Mouse (Mus musculus) neural tube, embryonic 12.5 days (tissue): ENCODE measurements around the gene Ndufb2. TPM values are rescaled to one million over a fixed set of nuclear protein-coding genes. Genes with fewer than 3 reads are reported as not detected.

Source experiments
- ATAC-seq: fragments of 200-750 bp; cut with Nextera tagmentation; 2 replicates; pipeline ENCODE4 v1.8.0; 2017; ENCODE audit warnings: low read depth, mild to moderate bottlenecking, moderate TSS enrichment, moderate library complexity; ENCODE audit not compliant: low FRiP score
- H3K27ac ChIP-seq: fragments of 300-500 bp; sonication (generic); 2 replicates; pipeline ENCODE4 v1.5.1; 2016
- H3K27me3 ChIP-seq: fragments of 300-500 bp; sonication (generic); replicated peaks from 2 replicates; pipeline ENCODE4 v1.6.1; 2016; ENCODE audit warnings: mild to moderate bottlenecking
- H3K36me3 ChIP-seq: fragments of 300-500 bp; sonication (generic); 2 replicates; pipeline ENCODE4 v1.6.1; 2016; ENCODE audit warnings: mild to moderate bottlenecking
- H3K4me1 ChIP-seq: fragments of 300-500 bp; sonication (generic); 2 replicates; pipeline ENCODE4 v1.6.1; 2016
- H3K4me2 ChIP-seq: fragments of 300-500 bp; sonication (generic); replicated peaks from 2 replicates; pipeline ENCODE4 v1.6.1; 2016; ENCODE audit warnings: mild to moderate bottlenecking
- H3K4me3 ChIP-seq: fragments of 300-500 bp; sonication (generic); 2 replicates; pipeline ENCODE4 v1.5.1; 2016
- H3K9ac ChIP-seq: fragments of 300-500 bp; sonication (generic); 2 replicates; pipeline ENCODE4 v1.6.1; 2016; ENCODE audit warnings: mild to moderate bottlenecking
- H3K9me3 ChIP-seq: fragments of 300-500 bp; sonication (generic); 2 replicates; pipeline ENCODE4 v1.6.1; 2016; ENCODE audit warnings: mild to moderate bottlenecking
- WGBS: fragments of 180-500 bp; shearing (Covaris S2); methylation state at CpG from one replicate; pipeline ENCODE4 v1.1.7; 2016; 5-methylcytosine and 5-hydroxymethylcytosine counted together
- polyA plus RNA-seq: library from polyadenylated mRNA; unstranded; fragments of >200 nt; fragmentation: Nextera tagmentation; extraction: Ambion mirVana; gene quantifications from 2 replicates; pipeline ENCODE4 v1.2.1, GENCODE M21; 2016

The Ndufb2 gene
- polyA plus RNA-seq: 319 and 340 TPM in 2 replicates

GRCm38 (mm10) chr6:39592401-39593214, at the start of gene Ndufb2:
Ndufb2 (plus strand) TSS chr6:39592574.
- Histone ChIP-seq H3K27me3 (no peaks in the 10 kb centered on the region), H3K9me3 (no peaks in the 10 kb centered on the region), H3K36me3 (peaks cover 28% of the 10 kb centered on the region), H3K4me1 (peaks cover 6% of the 10 kb centered on the region), H3K9ac (peak within 1 kb of the TSS; percentile 74), H3K4me3 (peak within 1 kb of the TSS; percentile 83), H3K27ac (peak within 1 kb of the TSS; percentile 80), H3K4me2 (peak within 1 kb of the TSS; percentile 75)
- ATAC-seq: peak; percentile 99
- under 1% methylated on average over 56 of the region's 56 CpGs for WGBS

- ATAC-seq: peak; percentile 82
- H3K4me2 ChIP-seq: peak overlapping the region; percentile 36
- H3K36me3 ChIP-seq: no peaks in the 10 kb centered on the region
- no peak overlapping the region for H3K4me3 ChIP-seq
- 21% methylated on average over 15 of the region's 15 CpGs for WGBS
- no peaks in the 10 kb centered on the region for H3K27me3 ChIP-seq
- peaks cover 74% of the 10 kb centered on the region for H3K4me1 ChIP-seq
- peak overlapping the region; percentile 21; the same call in 1 of the 2 replicates for H3K9ac ChIP-seq
- peak overlapping the region; percentile 54 for H3K27ac ChIP-seq
- H3K9me3 ChIP-seq: no peaks in the 10 kb centered on the region
Observed at GRCm38 (mm10) chr6:39542631-39543597, 49.5 kb upstream of the Ndufb2 start.

GRCm38 (mm10) chr6:39543769-39544420, 48.5 kb upstream of the Ndufb2 start:
- no peaks in the 10 kb centered on the region for H3K27me3 ChIP-seq
- no peak overlapping the region for H3K4me3 ChIP-seq
- no peaks in the 10 kb centered on the region for H3K9me3 ChIP-seq
- peak overlapping the region; percentile 36; the same call in 1 of the 2 replicates for H3K4me2 ChIP-seq
- 20% methylated on average over 15 of the region's 15 CpGs for WGBS
- no peaks in the 10 kb centered on the region for H3K36me3 ChIP-seq
- 0 out of 2 replicates have a peak overlapping the region, but pooled peaks have one; percentile 43 for H3K27ac ChIP-seq
- H3K9ac ChIP-seq: peak overlapping the region; percentile 21; the same call in 1 of the 2 replicates
- ATAC-seq: peak; percentile 11; the same call in 1 of the 2 replicates
- H3K4me1 ChIP-seq: peaks cover 67% of the 10 kb centered on the region

GRCm38 (mm10) chr6:39545474-39545873, 46.9 kb upstream of the Ndufb2 start:
- H3K4me1 ChIP-seq: peaks cover 52% of the 10 kb centered on the region
- no peaks in the 10 kb centered on the region for H3K9me3 ChIP-seq
- no peaks in the 10 kb centered on the region for H3K27me3 ChIP-seq
- no peak overlapping the region for H3K9ac ChIP-seq
- WGBS: 85% methylated on average over 7 of the region's 7 CpGs
- H3K27ac ChIP-seq: no peak overlapping the region
- H3K4me3 ChIP-seq: no peak overlapping the region
- H3K4me2 ChIP-seq: no peak overlapping the region
- no peaks in the 10 kb centered on the region for H3K36me3 ChIP-seq
- ATAC-seq: no peak

GRCm38 (mm10) chr6:39548030-39548429, 44.3 kb upstream of the Ndufb2 start:
- no peaks in the 10 kb centered on the region for H3K27me3 ChIP-seq
- no peaks in the 10 kb centered on the region for H3K9me3 ChIP-seq
- H3K4me3 ChIP-seq: no peak overlapping the region
- H3K36me3 ChIP-seq: no peaks in the 10 kb centered on the region
- H3K27ac ChIP-seq: no peak overlapping the region
- WGBS: 81% methylated on average over 5 of the region's 5 CpGs
- peaks cover 45% of the 10 kb centered on the region for H3K4me1 ChIP-seq
- no peak for ATAC-seq
- H3K4me2 ChIP-seq: no peak overlapping the region
- H3K9ac ChIP-seq: no peak overlapping the region

GRCm38 (mm10) chr6:39551981-39552636, 40.3 kb upstream of the Ndufb2 start:
- ATAC-seq: no peak
- no peak overlapping the region for H3K27ac ChIP-seq
- no peaks in the 10 kb centered on the region for H3K27me3 ChIP-seq
- H3K9ac ChIP-seq: no peak overlapping the region
- WGBS: 64% methylated on average over 8 of the region's 8 CpGs
- no peak overlapping the region for H3K4me3 ChIP-seq
- no peak overlapping the region for H3K4me2 ChIP-seq
- peaks cover 39% of the 10 kb centered on the region for H3K4me1 ChIP-seq
- H3K36me3 ChIP-seq: peaks cover 7% of the 10 kb centered on the region; the same call in 1 of the 2 replicates
- H3K9me3 ChIP-seq: no peaks in the 10 kb centered on the region

- Histone ChIP-seq H3K27ac (no peak overlapping the region), H3K27me3 (no peaks in the 10 kb centered on the region), H3K4me1 (peaks cover 41% of the 10 kb centered on the region), H3K4me2 (peak overlapping the region; percentile 78), H3K4me3 (no peak overlapping the region), H3K36me3 (peaks cover 7% of the 10 kb centered on the region; the same call in 1 of the 2 replicates), H3K9ac (0 out of 2 replicates have a peak overlapping the region, but pooled peaks have one; percentile 26), H3K9me3 (no peaks in the 10 kb centered on the region)
- 80% methylated on average over 12 of the region's 12 CpGs for WGBS
- no peak for ATAC-seq
Observed at GRCm38 (mm10) chr6:39554888-39555647, 37.3 kb upstream of the Ndufb2 start.

GRCm38 (mm10) chr6:39555648-39555945, 36.8 kb upstream of the Ndufb2 start:
- H3K36me3 ChIP-seq: peaks cover 7% of the 10 kb centered on the region; the same call in 1 of the 2 replicates
- no peaks in the 10 kb centered on the region for H3K27me3 ChIP-seq
- H3K4me1 ChIP-seq: peaks cover 42% of the 10 kb centered on the region
- 80% methylated on average over 2 of the region's 2 CpGs for WGBS
- no peaks in the 10 kb centered on the region for H3K9me3 ChIP-seq
- no peak overlapping the region for H3K4me3 ChIP-seq
- H3K27ac ChIP-seq: no peak overlapping the region
- no peak for ATAC-seq
- peak overlapping the region; percentile 36; the same call in 1 of the 2 replicates for H3K9ac ChIP-seq
- peak overlapping the region; percentile 78 for H3K4me2 ChIP-seq

GRCm38 (mm10) chr6:39556900-39557659, 35.3 kb upstream of the Ndufb2 start:
- Histone ChIP-seq H3K9me3 (no peaks in the 10 kb centered on the region), H3K4me2 (peak overlapping the region; percentile 78), H3K4me1 (peaks cover 40% of the 10 kb centered on the region), H3K9ac (peak overlapping the region; percentile 95), H3K27ac (peak overlapping the region; percentile 86), H3K27me3 (no peaks in the 10 kb centered on the region), H3K4me3 (peak overlapping the region; percentile 87), H3K36me3 (peaks cover 7% of the 10 kb centered on the region; the same call in 1 of the 2 replicates)
- under 1% methylated on average over 52 of the region's 54 CpGs for WGBS
- peak; percentile 73 for ATAC-seq

- H3K9me3 ChIP-seq: no peaks in the 10 kb centered on the region
- ATAC-seq: peak; percentile 96
- peaks cover 36% of the 10 kb centered on the region for H3K4me1 ChIP-seq
- no peaks in the 10 kb centered on the region for H3K27me3 ChIP-seq
- H3K9ac ChIP-seq: peak within 1 kb of the TSS; percentile 95
- H3K27ac ChIP-seq: peak within 1 kb of the TSS; percentile 86
- WGBS: under 1% methylated on average over 44 of the region's 50 CpGs
- peak within 1 kb of the TSS; percentile 78 for H3K4me2 ChIP-seq
- peak within 1 kb of the TSS; percentile 87 for H3K4me3 ChIP-seq
- H3K36me3 ChIP-seq: peaks cover 7% of the 10 kb centered on the region; the same call in 1 of the 2 replicates
Observed at GRCm38 (mm10) chr6:39557723-39558261, 34.6 kb upstream of the Ndufb2 start, which contains the start of gene Dennd2a. Dennd2a (minus strand) TSS chr6:39557867.
